Mouse (Mus musculus) left cerebral cortex, postnatal 25 days (tissue): ENCODE measurements around the gene Raet1e. TPM values are rescaled to one million over a fixed set of nuclear protein-coding genes. Genes with fewer than 3 reads are reported as not detected.
"Not testable (repeated sequence)": the region's sequence is repeated elsewhere in the genome, so short reads cannot be mapped to it uniquely, and the experiment has no call there.

ENCODE experiments used
- DNase-seq, 2 experiments: peaks; one replicate each; pipeline ENCODE4 v3.0.0; 2022; ENCODE audit warnings: low spot score in 2 of 2, mixed read lengths in 1 of 2
- intact Hi-C: fragments of 180-260 bp; cut with DNase I; formaldehyde crosslinking; loops from one replicate; pipeline ENCODE4 v1.15.1; 2025
- total RNA-seq, 2 experiments: library from RNA; stranded (reverse); gene quantifications; 2 replicates each; pipeline ENCODE4 v1.2.3; 2021

Raet1e gene
- total RNA-seq, 2 experiments from 2014 or later = not detected

DNA sequence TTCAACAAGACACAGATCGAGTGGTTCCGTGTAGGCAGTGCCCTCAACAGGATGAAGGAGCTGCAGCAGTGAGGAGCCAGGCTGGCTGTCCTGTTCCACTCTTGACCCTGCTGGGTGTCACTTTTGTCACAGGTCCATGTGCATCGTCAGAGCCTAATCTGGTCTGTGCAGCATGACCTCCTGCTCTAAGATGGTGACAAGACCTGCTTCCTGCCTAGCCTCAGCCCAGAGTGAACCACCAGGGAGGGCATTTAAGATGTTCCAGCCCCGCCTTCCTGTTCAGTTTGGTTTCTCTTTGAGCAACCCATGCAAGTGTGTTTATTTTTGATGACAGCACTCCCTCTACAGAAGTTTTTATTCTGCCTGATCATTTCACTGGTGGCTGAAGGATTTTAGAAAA is 187.4 kb downstream of the Raet1e start:
- intact Hi-C loops, DNase-seq: not testable (repeated sequence)

- DNase-seq, intact Hi-C loops: not testable (repeated sequence)
Observed at GRCm38 (mm10) chr10:22353548-22354195, 195.3 kb downstream of the Raet1e start.

GRCm38 (mm10) chr10:22354196-22354574 is 195.8 kb downstream of the Raet1e start:
- DNase-seq, intact Hi-C loops: not testable (repeated sequence)

DNA sequence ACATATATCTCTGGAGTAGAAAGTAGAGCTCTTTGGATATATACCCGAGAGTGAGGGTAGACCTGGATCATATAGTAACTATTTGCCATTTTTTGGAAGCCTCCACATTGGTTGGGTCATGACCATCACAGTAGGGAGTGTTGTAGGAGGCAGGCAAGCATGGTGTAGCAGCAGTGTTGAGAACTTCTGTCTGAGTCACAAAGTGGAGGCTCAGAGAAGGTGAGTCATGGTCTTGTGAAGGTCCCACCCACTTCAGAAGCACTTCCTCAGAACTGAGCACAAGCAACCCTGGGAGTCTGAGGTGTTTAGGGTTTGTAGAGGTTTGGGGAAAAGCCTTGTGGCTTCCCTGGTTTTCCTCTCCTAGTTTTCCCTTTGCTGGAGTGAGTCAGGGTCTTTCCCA is 199.0 kb downstream of the Raet1e start:
- DNase-seq, intact Hi-C loops: not testable (repeated sequence)

DNA sequence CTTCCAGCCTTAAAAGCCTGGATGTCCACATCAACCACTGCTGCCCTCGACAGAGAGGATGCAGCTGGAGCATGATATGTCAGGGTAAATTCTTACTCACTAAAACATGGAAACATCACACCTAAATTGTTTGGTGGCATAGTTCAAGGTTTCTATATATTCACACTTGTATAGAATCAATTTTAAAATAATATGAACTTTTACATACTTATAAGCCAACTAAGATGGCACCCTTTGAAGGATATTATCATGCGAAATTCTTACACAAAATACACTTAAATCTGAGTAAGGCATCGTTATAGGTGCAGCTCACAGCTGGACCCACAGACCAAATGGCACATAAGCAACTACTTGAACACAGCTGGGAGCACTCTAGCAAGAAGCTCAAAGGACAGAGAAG is 201.9 kb downstream of the Raet1e start, which contains the start of gene Raet1d:
TSS of gene Raet1d (plus strand) at position 301 of the 400 bp plus-strand sequence.
- DNase-seq, intact Hi-C loops: not testable (repeated sequence)

DNA sequence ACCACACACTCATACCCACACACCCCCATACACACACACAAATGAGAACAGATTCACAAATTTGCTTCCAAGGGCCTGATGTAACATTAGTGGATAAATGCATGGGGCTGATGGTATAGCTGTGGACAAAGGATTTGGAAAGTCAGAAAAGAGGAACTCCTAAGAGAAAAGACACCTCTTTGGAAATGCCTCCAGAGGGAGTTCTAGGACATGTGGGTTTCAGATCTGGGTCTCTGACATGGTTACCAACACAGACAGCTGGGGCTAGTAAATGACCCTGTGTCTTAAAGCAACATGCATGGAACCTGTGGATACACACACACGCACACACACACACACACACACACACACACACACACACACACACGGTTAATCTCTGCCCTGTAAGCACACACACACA is 202.6 kb downstream of the Raet1e start:
- DNase-seq, intact Hi-C loops: not testable (repeated sequence)

DNA sequence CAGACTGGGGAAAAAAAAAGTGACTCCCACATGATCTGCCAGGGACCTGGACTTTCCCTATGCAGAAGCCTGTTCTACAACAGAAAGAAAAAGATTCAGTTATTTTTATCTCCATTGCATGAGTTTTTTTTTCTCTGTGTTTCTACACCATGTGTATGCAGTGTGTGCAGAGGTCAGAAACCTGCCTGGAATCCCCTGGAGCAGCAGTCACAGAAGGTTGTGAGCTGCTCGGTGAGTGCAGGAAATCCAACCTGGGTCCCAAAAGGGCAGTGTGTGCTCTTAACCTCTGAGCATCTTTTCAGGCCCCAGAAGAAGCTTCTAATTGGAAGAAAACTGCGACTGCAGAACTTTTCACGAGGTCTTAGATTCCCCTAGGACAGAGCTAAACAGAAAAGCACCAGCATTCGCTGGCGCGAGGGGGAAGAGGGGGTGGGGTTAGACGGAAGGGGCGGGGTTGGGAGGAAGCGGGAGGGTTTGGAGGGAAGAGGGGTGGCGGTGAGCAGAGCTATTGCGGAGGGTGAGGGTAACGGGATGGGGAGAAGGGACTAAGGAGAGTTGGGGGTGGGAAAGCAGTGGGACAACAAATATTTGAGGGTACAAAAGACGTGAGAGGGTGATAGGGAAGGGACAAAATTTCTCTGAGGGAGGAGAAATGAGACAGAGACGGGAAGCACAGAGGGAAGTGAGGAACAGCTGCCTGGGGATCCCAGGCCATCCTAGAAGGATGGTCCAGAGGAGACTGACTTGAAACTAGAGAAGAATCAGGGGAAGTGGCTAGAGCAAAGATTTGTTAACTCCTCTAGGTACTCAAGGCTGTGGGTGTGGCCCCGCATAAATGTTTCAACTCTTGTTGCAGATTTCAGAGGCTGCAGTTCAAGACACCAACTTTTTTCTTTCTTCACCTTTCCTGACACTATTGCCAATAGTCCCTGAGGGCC is 203.3 kb downstream of the Raet1e start:
- intact Hi-C loops, DNase-seq: not testable (repeated sequence)

- DNase-seq, intact Hi-C loops: not testable (repeated sequence)
Observed at GRCm38 (mm10) chr10:22362466-22362865, 204.1 kb downstream of the Raet1e start.

DNA sequence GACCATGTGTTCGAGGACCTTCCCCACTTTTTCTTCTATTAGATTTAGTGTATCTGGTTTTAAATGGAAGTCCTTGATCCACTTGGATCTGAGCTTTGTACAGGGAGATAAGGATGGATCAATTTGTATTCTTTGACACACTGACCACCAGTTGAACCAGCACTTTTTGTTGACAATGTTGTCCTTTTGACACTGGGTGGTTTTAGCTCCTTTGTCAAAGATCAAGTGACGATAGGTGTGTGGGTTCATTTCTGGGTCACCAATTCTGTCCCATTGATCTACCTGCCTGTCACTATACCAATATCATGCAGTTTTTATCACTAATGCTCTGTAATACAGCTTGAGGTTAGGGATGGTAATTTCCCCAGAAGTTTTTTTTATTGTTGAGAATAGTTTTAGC is 206.5 kb downstream of the Raet1e start:
- DNase-seq, intact Hi-C loops: not testable (repeated sequence)

- DNase-seq, intact Hi-C loops: not testable (repeated sequence)
Observed at GRCm38 (mm10) chr10:22381226-22381625, 222.9 kb downstream of the Raet1e start.

DNA sequence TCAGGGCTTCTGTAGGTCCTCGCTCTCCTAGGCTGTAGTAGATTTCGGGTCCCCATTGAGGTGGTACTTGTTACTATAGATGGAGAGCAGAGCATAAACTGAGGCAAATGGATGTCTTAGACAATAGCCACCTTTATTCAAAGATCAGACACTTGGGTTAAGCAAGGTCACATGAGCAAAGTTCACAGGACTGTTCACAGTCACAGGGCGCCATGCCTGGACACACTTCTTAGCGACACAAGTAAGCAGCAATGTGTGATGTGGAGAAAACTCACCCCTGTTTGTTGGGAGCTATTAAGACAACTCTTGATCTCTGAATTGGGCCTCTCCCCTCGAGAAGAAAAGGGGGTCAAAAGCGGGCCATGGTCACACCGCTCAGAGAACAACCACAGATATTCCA is 231.8 kb downstream of the Raet1e start:
- DNase-seq, intact Hi-C loops: not testable (repeated sequence)

DNA sequence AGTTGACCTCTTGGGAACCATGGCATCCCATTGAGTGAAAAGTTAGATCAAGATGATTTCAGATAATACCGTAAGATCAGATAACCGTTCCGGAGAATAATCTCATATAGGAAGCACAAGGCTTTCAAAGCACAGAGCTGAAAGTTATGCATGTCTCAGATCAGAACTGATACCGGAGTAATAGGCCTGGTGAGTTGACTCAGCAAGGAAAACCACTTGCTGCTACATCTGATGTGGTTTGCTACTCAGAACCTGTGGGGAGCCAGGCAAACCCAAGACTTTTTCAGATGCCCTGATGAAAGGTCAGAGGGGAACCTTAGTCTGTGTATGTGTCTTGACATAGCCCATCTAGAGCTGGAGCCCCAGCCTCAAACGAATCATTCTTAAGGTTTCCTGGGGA is 233.2 kb downstream of the Raet1e start:
- intact Hi-C loops = not testable (repeated sequence)

DNA sequence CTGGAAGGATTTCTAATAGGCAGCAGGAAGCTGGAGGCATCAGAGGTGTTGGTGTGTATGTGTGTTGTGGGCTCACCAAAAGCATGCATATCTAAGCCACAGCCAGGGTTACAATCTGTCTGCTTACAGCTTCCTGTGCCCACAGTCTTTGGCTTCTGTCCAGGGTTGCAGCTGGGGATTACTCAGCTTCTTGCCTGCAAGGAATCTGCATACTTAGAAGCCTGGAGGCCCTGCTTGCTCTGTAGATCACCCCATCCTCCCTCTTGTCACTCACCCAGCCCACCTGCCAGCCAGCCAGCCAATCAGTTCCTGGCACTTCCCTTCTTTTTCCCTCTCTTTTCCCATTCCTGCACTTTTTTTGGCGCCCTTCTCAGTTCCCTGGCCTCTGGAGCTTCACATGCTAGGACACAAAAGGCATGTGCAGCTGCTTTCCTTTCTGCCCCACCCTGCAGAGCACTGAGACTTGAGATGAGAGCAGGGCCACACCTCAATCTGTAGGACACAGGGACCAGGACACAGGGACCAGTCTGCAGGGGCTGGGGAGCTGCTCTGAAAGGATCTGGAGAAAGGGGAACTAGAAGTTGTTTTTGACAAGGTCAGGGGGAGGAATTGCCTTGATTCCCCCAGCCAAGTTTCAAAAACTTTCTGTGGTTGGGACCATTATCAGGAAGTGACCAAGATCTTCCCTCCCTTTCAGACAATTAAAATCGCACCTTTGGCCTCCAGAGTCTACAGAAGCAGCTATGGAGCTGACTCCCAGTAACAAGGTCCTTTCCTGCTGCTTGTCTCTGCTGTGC is 234.9 kb downstream of the Raet1e start:
- peak in 1 of 2 experiments; percentile 25 for DNase-seq
- intact Hi-C loops = not testable (repeated sequence)

More for the DNA sequence above, 233.2 kb downstream of the Raet1e start:
- not testable (repeated sequence) for DNase-seq

DNA sequence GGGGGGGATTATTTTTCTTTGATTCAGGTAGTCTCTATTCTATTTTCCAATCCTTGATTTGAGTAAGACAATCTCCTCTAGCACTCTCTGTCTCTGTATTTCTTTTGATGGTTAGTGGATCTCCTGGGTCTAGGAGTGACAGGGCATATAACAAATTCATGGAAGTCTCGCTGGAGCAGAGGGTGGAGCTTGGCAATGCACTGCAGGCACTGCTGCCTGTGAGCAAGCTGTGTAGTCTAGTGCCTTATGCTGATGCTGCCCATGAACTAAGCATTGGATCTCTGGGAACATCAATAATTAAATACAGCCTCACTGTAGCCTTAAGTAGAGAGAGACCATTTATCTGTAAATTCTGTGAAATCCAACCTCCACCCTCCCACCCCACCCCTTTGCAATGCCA is 238.3 kb downstream of the Raet1e start:
- intact Hi-C loops, DNase-seq: not testable (repeated sequence)

DNA sequence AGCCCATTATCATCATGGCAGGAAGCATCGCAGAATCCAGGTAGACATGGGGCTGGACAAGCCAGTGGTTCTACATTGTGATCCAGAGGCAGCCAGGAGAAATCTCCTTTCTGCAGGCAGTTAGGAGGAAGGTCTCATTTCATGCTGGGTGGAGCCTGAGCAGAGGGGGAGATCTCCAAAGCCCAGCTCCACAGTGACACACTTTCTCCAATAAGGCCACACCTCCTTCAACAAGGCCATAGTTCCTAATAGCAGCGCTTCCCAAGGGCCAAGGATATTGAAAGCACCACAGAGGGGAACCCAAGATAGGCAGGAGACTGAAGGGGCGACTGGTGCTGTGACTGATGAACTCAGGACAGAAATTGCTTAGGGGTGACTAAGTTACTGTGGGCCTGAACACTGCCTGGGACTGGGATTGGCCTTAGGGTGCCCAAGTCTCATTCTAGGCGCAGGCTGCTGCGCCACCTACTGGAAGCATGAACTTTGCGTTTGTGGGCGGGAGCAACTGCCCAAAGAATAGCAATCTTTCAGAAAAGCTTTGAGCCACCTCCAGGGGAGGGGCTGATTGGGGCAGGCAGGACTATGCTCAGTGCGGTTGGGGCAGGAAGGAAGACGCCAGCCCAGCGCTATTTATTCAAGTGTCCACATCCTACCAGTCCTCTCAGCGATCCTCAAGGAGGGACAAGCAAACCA is 244.0 kb downstream of the Raet1e start:
- intact Hi-C loops = not testable (repeated sequence)
- DNase-seq = peak; percentile 11 to 14

GRCm38 (mm10) chr10:22413702-22414494 is 255.5 kb downstream of the Raet1e start:
- peak; percentile 1 to 66 for DNase-seq
- intact Hi-C loops = not testable (repeated sequence)
